Comparison of ENCODE assay signal across 9 mouse cellular contexts in the genomic region with DNA sequence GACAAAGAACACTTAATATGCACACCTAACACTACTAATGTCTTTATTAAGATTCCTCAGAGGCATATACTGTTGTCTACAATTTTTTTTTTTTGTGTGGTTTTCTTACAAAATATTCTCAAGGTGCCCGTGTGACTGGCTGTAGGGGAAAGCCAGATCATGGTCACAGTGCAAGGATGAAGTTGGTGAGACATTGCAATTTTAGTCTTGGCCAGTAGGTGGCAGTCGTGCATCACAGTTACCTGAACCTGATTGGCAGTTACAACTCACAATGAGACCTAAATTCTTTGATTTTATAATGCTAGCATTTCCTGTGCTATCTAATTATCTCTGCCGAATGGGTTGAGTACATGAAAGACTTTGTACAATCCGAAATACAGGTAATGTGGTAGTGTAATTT.
DNase-seq lines count a peak whose midpoint lies in the region; TF ChIP-seq lines count a peak whose summit lies in the region.
"Had no signal": no experiment of that assay in that cellular context is flagged by ENCODE, and none has a peak within 500 bp of the region (broad histone marks: within the 10 kb centered on the region; RNA-seq: fewer than 3 reads in every experiment).

No protein-coding gene starts in this region.

- no peaks in the 10 kb centered on the region for H3K36me3 ChIP-seq in CH12.LX (replicated peaks in 1 of 2; ENCODE audit: control insufficient read depth in 1 of 2, insufficient read depth in 1 of 2, low read length in 1 of 2)
- H3K36me3 ChIP-seq: limb, embryonic 15.5 days had no signal

- no peak for TF ChIP-seq POLR2A in CH12.LX (IDR thresholded peaks at IDR 0.05; ENCODE audit: low read depth, low read length)

- H3K4me2 ChIP-seq in CH12.LX (ENCODE audit: insufficient read depth, low read depth, poor library complexity, severe bottlenecking): no peak overlapping the region
- H3K4me2 ChIP-seq: limb, embryonic 15.5 days had no signal

- in situ Hi-C loops in CH12.LX (cut with MboI; ENCODE audit: low pct_ligation_motif_present, low pct_unique_long_range_greater_than_20kb, low sequenced_read_pairs): no loop called here

- no peak overlapping the region for H3K9ac ChIP-seq in CH12.LX (ENCODE audit: insufficient read depth, low read depth)
- H3K9ac ChIP-seq: limb, embryonic 15.5 days had no signal

- no peak overlapping the region for H3K27ac ChIP-seq in CH12.LX (ENCODE audit: insufficient read depth, low read depth)
- no peak overlapping the region for H3K27ac ChIP-seq in layer of hippocampus, adult 2 months
- H3K27ac ChIP-seq: limb, embryonic 15.5 days had no signal

- no peaks in the 10 kb centered on the region for H3K9me3 ChIP-seq in CH12.LX (replicated peaks; ENCODE audit: low read length)
- H3K9me3 ChIP-seq: limb, embryonic 15.5 days had no signal

- H3K27me3 ChIP-seq in CH12.LX (replicated peaks): no peaks in the 10 kb centered on the region
- H3K27me3 ChIP-seq: limb, embryonic 15.5 days had no signal

- TF ChIP-seq CTCF in CH12.LX (conservative IDR thresholded peaks at IDR 0.05 in 1 of 2, IDR thresholded peaks at IDR 0.05 in 1 of 2; ENCODE audit: low read depth in 2 of 2, low read length in 2 of 2): peak; percentile 86 to 88
- TF ChIP-seq CTCF in layer of hippocampus, adult 2 months (conservative IDR thresholded peaks at IDR 0.05): peak; percentile 96

- peak; percentile 73 for DNase-seq in CH12.LX (ENCODE audit: extremely low read depth)
- peak; percentile 37 for DNase-seq in adrenal gland, adult 8-10 months
- peak; percentile 46 for DNase-seq in embryo, embryonic 11.5 days (ENCODE audit: low read depth, low spot score)
- peak; percentile 9 to 31 for DNase-seq in heart, adult 9 months (ENCODE audit: low spot score in 2 of 2)
- DNase-seq in layer of hippocampus, adult 2 months (ENCODE audit: low spot score in 2 of 2): peak; percentile 57 to 78
- DNase-seq in lung, postnatal 10 days: peak; percentile 63
- DNase-seq in retina, postnatal 7 days (ENCODE audit: low read depth, low spot score): peak; percentile 49
- peak; percentile 42 to 58 for DNase-seq in urinary bladder, postnatal 36 days (ENCODE audit: low spot score in 2 of 2)

- no peak for TF ChIP-seq EP300 in CH12.LX (IDR thresholded peaks at IDR 0.05; ENCODE audit: low read length)

- dilution Hi-C loops in CH12.LX (cut with MboI; ENCODE audit: extremely low pct_ligation_motif_present, extremely low pct_unique_long_range_greater_than_20kb, low sequenced_read_pairs): no loop called here

- no peak overlapping the region for H3K4me3 ChIP-seq in CH12.LX (replicated peaks in 1 of 3; ENCODE audit: low read depth in 2 of 3, low read length in 2 of 3, poor library complexity in 1 of 3)
- H3K4me3 ChIP-seq in layer of hippocampus, adult 2 months: no peak overlapping the region
- H3K4me3 ChIP-seq: limb, embryonic 15.5 days had no signal

- no peaks in the 10 kb centered on the region for H3K79me2 ChIP-seq in CH12.LX (replicated peaks; ENCODE audit: control insufficient read depth, extremely low read depth, insufficient read depth, poor library complexity, severe bottlenecking)

- peak; percentile 96 for TF ChIP-seq RAD21 in CH12.LX (IDR thresholded peaks at IDR 0.05; ENCODE audit: low read depth, low read length)

- peaks cover 0 to 4% of the 10 kb centered on the region in 2 experiments; a peak in 2 of 4 replicates for H3K4me1 ChIP-seq in CH12.LX (ENCODE audit: control insufficient read depth in 1 of 2, insufficient read depth in 2 of 2)
- H3K4me1 ChIP-seq: limb, embryonic 15.5 days had no signal

TF ChIP-seq in CH12.LX, 34 proteins besides CTCF, POLR2A, EP300 and RAD21:
- peak; percentile 70 for TF ChIP-seq SMC3 (IDR thresholded peaks at IDR 0.05; ENCODE audit: low read depth, low read length)
- no peak for TF ChIP-seq CHD1 (IDR thresholded peaks at IDR 0.05; ENCODE audit: low read depth, low read length)
- no peak for TF ChIP-seq MAZ (IDR thresholded peaks at IDR 0.05; ENCODE audit: low read depth, low read length)
- no peak for TF ChIP-seq MEF2A (IDR thresholded peaks at IDR 0.05; ENCODE audit: borderline replicate concordance, low read depth, low read length)
- TF ChIP-seq JUND (conservative IDR thresholded peaks at IDR 0.05; ENCODE audit: low read depth, low read length): 0 out of 2 replicates have a peak, but pooled peaks have one; percentile 11
- TF ChIP-seq SIN3A (IDR thresholded peaks at IDR 0.05; ENCODE audit: low read length): no peak
- TF ChIP-seq MAX (IDR thresholded peaks at IDR 0.05; ENCODE audit: low read length): no peak
- TF ChIP-seq MAFK (IDR thresholded peaks at IDR 0.05; ENCODE audit: insufficient replicate concordance, low read length): no peak
- TF ChIP-seq E2F4 (IDR thresholded peaks at IDR 0.05; ENCODE audit: insufficient replicate concordance, low read depth, low read length): no peak

Comparison
In these comparisons a context has a peak if more than half of its experiments do, and no peak if none do; other contexts are left out.
1. DNase-seq: peak in every context shown above with its lines; median percentile 73 in CH12.LX; 68 in layer of hippocampus, adult 2 months; 63 in lung, postnatal 10 days; 50 in urinary bladder, postnatal 36 days; 49 in retina, postnatal 7 days; 46 in embryo, embryonic 11.5 days; 37 in adrenal gland, adult 8-10 months; 20 in heart, adult 9 months.